Mouse (Mus musculus): ENCODE measurements around the gene Abtb2.

Abtb2 gene

DNA sequence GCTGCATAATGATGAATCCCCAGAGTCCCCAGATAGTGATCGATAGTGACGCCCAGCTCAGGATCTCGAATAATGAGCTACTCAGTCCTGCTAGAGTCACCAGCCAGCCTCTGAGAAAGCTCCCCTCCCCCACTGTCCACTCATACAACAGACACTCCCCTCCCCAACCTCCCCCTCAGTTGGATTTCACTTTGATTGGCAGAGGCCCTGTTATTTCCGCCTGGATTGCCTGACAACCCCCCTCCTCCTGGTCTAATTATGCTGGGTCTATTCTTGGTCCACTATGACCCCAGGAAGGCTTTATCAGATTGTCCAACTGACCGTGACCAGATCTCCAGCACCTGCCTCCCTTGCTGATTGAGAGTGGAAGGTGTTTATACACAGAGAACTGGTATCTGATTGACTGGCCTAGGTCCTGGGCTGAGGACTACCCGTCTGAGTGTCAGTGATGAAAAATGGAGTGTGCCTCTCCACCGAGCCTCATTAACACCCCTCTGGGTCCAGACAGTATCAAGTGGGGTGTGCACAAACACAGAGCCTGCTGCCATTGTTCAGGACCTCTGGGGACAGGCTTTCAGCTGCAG lies 59.3 kb downstream of the Abtb2 start:
- peak; percentile 89 for DNase-seq

DNA sequence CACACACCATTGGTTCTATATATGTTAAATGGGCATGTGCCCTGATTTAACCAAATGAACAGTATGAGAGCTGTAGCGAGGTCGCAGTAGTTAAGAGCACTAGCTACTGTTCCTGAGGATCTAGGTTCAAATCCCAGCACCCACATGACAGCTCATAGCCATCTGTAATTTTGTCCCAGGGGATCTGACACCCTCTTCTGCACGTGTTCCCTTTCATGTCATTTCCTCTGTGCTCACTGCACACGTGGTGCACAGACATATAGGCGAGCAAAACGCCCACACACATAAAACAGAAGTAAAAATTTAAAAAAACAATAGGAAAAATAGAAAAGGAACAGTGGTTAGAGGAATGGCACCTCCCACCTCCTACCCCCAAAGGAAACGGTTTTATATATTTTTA lies 61.0 kb downstream of the Abtb2 start:
- DNase-seq = peak; percentile 61

DNA sequence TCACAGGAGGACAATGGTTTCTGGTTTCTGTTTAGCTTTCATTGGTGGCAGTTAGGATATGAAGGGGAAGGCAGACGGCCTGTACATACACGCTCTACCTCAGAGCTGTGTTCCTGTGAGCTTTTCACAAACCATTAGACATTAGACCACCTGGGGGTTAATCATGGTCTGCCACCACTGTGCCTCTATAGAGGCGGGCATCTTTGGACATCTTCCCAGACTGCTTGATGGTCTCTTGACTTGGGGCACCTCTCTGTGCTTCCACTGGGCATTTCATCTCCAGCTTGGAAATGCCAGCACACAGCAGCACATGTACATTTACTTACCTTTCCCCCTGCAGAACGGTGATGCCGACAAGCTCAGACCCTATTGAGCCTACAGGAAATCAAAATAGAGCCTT lies 63.8 kb downstream of the Abtb2 start:
- peak; percentile 89 for DNase-seq

DNA sequence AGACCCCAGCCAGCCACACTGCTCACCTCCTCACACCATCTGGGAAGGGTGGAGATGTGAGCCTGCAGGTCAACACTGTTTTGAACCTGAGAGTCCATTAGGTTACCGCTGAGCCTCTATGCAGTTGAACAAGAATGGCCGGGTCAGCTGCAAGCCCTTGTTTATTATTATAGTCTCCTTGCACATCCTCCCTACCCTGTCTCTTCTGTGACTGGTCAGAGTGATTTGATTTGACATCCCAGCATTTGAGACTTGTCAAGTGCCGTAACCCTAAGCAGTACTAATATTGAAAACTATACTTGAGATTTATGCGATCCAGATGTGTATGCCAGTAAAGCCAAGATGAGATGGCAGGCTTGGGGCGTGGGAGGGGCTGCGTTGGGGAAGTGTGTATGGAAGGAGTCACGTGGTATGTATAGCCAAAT lies 65.2 kb downstream of the Abtb2 start:
- peak; percentile 55 for DNase-seq

DNA sequence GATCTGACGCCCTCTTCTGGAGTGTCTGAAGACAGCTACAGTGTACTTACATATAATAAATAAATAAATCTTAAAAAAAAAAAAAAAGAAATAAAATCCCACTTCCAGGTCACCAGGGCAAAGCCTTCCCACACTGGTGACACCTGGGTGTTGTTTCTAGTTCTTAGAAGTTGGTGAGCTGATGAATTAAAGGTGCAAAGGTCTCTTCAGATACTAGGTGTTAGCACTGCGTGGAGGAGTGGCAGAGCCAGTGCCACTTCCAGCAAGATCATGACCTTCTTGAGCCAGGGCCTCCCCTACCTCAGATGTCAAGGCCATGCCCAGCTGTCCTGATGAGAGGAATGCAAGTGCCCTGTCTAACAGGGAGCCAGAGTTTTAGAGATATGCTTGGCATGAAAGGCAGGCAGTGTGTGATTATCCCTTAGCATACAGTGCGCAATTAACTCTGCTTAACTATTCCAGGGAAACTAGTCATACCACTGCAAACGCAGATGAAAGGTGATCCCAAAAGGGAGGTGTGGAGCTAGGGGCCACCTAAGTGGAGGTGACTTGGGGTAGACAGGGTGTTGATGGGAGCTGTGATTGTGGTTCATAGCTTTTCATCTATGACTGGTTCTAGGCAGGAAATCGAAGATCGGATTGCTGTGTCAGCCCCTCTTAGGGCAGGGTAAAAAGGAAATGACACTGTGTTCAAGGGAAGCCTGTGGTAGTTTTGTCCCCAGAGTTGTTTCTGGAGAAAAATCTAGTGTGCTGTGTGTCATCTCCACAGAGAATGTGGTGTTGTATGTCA lies 66.2 kb downstream of the Abtb2 start:
- DNase-seq = peak; percentile 92

DNA sequence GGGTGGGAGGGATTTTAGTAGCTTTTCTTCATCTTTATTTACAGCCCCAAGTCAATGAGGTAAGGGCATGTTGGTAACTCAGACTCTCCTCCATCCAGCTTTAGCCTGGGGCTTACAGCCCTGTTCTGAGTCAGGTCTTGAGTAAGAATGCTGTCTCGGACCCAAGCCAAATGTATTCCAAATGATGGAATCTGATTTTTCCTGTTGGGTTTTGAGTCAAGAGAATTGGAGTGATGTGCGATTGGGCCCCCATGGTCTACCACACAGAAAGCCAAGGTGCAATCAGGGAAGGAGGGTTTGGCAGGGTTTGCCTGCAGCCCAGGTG lies 66.8 kb downstream of the Abtb2 start:
- DNase-seq = no peak

DNA sequence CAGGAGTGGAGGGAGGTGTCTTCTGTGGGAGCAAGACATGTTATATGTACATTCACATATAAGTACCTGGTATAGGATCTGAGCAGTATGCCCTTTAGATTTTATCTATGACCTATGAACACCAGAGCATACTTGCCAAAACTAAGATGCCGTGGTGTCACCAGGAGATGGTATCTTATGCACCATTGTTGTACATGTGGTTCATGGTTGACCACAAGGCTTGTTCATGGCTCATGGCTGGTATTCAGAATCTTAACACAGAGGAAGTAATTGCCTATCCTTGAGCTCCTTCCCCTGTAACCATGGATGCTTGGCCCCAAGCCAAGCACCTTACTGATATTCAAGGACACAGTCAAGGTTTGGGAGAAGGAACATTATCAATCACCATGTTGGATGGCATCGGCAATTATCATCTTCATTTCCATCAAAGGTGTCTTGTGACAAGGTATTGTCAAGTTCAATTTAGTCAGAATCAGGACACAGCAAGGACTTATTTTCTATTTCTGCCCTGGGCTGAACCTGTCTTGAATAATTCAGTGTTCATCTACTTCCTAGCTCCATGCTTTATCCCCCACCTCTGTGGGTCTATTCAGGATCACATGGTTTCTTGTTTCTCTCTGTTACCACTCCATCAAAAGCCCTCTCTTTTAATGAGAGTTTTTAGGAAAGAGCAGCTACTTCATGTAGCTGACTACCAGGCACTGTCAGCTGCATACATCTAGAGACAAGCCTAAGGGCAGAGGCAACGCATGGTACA lies 69.8 kb downstream of the Abtb2 start:
- no peak for DNase-seq

DNA sequence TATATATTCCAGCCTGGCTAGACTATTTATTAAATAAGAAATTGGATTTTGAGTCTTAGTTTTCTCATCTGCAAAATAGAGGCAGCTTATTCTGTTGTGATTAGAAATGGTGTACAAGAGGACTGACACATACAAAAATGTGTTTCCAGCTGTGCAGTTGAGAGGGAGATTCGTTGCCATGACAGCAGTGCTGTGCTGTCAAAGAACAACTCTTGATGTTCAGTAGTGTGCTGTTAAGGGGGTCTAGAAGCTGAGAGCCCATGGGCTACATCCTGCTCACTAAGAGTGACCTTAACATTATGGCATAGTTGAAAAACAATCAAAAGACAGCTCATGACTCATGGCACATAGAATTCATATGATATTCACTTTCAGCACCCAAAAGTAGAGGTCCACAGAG lies 71.3 kb downstream of the Abtb2 start:
- no peak for DNase-seq

DNA sequence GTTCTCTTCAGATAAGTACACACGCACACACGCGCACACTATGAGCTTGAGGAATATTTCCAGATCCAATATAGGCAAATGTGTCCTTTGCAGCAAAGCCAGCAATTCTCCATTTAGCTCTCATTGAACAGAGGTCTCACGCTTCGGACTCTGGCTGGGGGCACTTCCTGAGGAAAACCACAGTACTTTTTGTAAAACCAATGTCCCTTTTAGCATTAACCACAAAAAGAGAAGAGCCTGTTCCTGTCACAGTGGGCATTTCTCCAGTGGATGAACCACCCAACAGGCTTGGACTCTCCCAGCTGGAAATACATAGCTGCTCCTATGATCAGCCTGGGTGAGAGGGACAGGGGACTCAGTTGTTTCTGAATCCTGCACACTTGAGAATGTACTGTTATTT lies 71.8 kb downstream of the Abtb2 start:
- DNase-seq = no peak

DNA sequence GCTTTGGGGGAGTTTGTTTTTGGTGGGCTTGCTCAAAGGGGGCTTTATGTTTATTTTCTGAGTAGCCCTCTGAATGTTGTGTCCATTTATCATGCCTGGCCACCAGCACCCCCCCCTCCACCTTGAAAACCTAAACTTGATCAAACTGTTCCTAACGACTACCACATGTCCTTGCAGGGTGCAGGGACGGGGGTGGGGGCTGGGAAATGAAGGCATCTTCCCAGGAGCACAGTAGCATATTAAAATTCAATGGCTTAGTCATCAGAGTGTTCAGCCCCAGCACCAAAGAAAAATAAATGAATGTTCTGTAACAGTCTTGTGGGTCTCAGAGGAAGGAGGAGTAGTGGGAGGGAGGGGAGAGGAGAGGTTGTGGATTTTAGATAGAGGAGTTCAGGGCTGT lies 73.6 kb downstream of the Abtb2 start:
- no peak for DNase-seq

DNA sequence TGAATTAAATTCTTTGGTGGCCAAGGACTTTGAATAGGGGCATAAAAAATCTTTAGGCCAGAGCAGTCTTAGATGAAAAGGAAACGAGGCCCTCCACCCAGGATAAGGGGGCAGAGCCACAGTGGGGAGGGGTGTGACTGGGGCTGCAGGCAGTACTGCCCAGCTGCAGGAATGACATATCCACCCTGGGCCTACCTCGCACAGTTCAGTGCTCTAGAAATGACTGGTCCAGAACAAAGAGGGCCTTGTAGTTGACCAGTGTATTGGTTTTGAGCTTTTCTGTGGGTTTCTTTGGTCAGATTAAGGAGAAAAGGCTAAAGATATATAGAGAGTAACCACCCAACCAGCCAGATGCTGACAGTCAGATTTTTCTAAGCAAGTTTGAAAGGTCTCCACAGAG lies 74.8 kb downstream of the Abtb2 start:
- no peak for DNase-seq

DNA sequence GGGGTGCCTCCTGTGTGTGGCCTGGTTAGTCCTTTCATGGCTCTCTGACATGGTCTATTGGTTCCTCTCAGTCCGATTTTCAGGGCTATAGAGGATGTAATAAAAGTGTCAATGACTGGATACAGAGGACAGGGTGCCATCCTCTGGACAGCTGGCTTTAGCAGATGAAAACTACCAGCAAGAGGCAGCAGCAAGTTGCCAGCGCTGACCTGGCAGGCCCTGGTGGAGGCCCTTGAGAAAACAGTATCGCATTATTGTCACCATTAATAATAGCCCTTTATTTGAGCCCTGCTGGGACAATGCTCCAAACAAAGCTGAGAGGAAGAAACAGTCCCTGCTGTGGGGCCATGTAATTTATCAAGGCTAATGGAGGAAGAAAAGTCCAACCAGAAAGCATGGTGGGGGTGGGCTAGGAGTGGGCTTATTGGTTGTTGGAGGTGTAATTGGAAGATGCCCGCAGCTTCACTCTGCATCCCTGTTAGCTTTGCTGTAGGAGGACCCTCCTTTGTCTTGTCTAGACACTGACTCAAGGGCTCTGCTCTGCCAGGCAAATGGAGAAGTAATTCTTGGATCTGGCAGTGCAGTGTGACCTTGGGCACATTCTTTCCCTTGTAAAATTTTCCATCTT lies 77.6 kb downstream of the Abtb2 start:
- peak; percentile 92 for DNase-seq

DNA sequence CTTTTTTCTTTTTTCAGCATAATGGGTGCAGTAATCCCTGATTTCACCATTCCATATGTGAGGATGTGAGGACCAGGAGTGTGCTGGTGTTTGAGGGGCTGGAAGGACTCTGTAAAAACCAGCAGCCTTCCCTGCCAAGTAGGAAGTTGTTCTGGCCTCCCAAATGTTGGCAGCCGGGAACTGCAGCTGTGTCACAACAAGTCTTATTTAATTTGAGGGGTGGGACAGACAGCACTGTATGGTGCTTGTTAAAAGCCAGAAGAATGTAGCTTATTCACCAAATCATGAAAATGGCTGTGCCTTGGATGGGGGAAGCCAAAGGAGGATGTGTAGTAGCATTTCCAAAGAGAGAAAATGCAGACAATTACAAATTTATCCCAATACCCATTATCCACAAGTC lies 78.3 kb downstream of the Abtb2 start:
- DNase-seq = no peak

DNA sequence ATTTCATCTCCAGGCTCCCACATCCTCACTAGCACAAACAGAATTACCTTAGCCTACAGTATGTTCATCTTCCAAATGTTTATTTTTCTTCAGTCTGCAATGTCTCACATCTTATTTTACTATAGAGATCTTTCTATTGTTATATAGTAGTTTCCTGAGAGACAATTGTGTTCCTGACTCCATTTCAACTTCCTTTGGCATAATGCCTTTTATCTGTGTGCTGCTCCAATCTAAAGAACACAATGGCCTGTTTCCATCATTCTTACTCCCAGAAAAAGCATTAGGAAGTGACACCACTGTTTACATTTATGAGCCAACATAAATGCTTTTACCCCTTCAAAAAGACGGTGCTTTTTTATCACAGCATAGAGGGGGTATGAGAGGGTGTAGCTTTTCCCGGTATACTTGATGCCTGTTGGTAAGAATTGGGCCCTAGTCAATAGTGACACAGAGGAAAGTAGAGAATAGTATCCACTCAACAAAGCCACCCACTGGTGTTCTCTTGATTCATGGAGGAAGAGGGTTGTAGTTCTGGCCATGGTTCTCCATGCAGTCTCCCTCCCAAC lies 84.3 kb downstream of the Abtb2 start:
- no peak for DNase-seq

DNA sequence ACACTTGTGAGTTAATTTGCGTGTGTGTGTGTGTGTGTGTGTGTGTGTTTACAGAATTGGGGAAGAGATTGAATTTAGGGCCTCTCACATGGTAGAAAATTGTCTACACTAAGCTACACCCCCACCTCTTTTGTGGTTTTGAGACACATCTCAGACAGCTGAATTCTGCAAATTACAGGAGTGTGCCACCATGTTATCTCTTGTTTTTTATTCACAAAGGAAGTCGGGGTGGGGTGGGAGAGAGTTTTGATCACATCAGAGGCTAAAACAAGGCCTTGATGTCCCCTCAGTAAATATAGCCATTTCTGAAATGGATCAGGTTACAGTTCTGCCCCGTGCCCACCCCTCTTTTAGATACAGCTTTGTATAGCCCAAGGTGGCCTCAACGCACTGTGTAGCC lies 86.0 kb downstream of the Abtb2 start:
- no peak for DNase-seq

DNA sequence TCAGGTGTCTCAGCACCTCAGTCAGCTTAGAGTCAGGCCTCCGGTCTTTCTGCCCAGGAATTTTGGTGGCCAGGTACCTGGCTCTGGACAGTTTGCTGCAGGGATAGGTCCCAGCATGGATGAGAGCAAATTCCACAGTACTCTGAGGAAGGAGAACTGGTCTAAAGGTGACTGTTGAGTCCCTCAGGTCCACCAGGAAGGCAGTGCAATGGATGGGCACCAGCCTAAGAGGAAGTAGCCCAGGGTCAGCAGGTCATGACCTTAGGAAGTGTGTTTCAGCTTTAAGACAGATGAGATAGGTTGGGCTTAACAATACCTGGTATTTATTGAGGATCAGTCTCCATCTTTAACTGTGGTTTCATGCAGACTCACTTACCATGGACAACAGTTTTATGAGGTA lies 88.9 kb downstream of the Abtb2 start:
- peak; percentile 73 for DNase-seq

DNA sequence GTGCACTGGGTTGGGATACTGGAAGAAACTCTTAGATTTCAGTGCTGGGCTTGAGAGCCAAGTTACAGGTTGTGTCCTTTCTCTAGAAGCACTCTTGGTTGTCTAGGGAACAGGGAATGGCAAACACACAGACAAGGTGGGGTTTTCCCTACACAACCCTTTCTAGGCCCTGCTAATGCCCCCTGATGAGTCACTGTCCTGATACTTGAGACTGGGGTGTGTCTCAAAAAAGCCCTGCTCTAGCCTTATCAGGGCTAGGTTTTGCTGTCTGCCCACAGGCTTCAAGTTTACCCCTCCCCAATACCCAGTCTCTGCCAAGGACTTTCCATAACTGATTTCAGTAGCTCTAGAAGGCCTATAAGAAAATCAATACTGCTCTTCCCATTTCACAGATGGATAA lies 89.9 kb downstream of the Abtb2 start:
- DNase-seq = no peak

DNA sequence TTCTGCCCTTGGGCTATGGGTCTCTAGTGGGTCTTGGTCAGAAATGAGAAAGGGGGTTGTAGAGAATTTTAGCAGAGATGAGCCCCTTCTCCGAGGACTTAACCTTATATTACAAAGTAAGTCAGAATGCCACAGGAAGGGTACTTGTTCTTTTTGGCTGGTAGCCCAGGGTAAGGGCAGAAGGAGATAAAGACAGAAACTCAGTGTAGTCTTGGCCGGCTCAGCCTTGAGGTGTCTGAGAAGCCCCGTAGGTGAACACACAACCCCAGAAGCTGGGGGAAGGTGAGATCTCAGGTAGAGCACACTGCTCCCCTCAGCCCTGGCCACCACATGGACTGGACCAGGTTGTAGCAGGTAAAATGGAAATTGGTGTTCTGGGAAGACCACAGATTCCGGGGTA lies 93.1 kb downstream of the Abtb2 start:
- peak; percentile 84 for DNase-seq

DNA sequence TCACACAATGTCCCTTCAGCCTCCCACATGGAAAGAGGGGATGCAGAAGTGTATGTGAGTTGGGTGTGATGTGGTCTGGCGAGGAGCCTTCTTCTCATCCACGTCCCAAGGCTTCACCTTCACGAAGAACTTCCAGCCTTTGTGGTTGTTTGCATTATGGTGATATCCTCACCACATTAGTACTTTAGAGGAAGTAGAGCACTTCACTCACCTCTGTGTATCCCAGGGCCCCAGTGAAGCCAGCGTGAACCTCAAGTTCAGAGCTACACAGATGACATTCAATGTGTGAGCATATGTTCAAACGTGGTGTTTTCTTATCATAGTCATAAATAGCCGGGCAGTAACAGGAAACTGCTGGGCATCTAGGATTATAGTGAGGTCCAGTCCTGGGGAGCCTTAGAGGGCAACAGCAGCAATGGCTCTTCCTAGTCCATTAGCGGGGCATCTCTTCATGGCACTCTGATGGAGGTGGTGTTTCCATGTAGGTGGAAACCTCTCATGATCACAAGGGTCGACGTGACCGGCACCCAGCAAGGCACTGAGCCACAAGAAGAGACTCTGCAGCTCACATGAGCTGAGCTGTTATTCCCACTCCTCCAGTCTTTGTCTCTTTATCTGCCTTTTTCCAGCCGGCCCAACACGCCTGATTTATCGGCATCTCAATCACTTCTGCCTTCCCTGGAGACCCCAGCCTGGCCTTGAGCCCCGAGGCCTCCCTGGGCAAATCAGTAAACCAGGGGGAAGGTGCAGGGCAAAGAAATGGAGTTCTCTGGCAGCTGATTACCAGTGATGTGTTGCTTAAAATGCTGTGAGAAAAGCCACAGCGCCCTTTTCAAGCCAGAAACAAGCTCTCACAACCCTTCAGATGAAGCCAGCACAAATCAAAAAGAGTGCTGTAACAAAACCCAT lies 93.8 kb downstream of the Abtb2 start:
- DNase-seq = peak; percentile 79

DNA sequence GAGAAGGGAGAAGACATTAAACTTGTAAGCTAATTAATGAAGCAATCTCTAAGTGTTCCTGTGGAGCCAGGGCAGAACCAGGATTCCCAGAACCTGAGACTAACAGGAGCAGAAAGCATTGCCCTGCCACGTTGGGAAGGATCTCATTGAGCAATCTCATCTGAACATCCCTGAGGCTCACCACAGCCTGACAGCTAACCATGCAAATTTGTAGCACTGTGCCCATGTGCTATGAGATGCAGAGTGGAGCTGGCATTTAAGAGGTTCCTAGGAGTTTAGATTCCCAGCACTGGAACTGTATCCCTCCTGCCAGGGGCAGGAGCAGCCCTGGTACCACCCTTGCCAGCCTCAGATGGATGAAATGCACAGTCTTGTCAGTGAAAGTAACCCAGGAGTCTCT lies 95.6 kb downstream of the Abtb2 start:
- DNase-seq = peak; percentile 79

DNA sequence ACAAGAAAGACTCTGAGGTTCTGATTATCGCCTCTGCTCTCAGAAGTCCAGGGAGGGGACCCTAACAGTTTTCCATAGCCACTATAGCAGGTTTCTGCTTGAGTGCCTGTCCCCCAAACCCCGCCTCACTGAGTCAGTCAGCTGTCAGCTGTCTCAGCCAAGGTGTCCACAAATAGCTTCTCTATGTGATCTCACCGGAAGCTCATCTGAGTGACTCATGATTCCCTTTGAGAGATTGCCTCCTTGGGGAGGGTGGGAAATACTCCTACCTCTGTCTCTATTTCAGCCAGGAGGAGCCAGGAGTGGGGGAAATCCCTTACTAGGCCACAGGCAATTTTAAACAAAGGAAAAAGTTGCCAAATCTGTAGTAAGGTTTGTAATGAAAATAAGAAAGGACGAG lies 96.0 kb downstream of the Abtb2 start:
- peak; percentile 97 for DNase-seq

DNA sequence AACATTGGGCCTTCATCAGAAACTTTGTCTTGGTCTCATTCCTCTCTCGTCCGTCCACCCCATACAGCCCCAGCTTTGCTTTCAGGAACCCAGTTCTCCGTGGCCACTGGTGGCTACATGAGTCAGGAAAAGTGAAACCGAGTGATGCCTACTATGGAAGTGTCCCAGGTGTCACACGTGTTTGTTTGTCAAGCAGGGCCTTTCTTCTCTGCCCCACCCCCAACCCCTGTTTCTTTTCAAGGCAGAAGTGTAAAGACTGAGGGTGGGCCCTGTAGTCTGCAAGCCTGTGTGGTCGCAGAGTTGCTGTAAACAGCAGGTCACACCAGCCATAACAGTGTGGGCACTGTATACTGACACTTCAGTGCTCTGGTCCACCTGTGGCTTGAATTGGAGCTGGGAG lies 98.2 kb downstream of the Abtb2 start:
- no peak for DNase-seq
